Mouse (Mus musculus) Patski (cell line): ENCODE measurements around the gene Hectd1. TPM values are rescaled to one million over a fixed set of nuclear protein-coding genes. Genes with fewer than 3 reads are reported as not detected.

ENCODE experiments used
- ATAC-seq: fragments of 100-300 bp; one replicate; pipeline ENCODE4 v1.8.0; 2021
- CTCF ChIA-PET: fragments of 350-600 bp; sonication (Branson Sonifier 250); formaldehyde crosslinking; loops from one replicate; lab custom pipeline; 2022; ENCODE audit warnings: inconsistent platforms; lab: Charles Lee
- POLR2A ChIA-PET: fragments of 350-600 bp; sonication (Branson Sonifier 250); formaldehyde crosslinking; loops from one replicate; lab custom pipeline; 2022; ENCODE audit warnings: antibody characterized with exemption, inconsistent platforms; lab: Charles Lee
- DNase-seq: peaks from one replicate; pipeline ENCODE4 v3.0.0-alpha.2; 2011; ENCODE audit warnings: low read depth, low spot score
- H3K27me3 ChIP-seq: fragments of 371-371 bp; one replicate; pipeline ENCODE4 v1.5.1; 2021
- CTCF ChIP-seq: fragments of 100-300 bp; IDR thresholded peaks from one replicate; pipeline ENCODE4 v1.5.1; 2021
- in situ Hi-C: fragments of 300-500 bp; cut with MboI; formaldehyde crosslinking; loops from 3 replicates; pipeline ENCODE4 v1.11.1; 2018; ENCODE audit warnings: low pct_unique_long_range_greater_than_20kb, mixed read lengths
- polyA plus RNA-seq: library from polyadenylated mRNA; unstranded; gene quantifications from one replicate; pipeline ENCODE4 v1.2.3, GENCODE M21; 2021

Gene Hectd1
- polyA plus RNA-seq, 1 experiment from 2014 or later: 57.6 TPM

DNA sequence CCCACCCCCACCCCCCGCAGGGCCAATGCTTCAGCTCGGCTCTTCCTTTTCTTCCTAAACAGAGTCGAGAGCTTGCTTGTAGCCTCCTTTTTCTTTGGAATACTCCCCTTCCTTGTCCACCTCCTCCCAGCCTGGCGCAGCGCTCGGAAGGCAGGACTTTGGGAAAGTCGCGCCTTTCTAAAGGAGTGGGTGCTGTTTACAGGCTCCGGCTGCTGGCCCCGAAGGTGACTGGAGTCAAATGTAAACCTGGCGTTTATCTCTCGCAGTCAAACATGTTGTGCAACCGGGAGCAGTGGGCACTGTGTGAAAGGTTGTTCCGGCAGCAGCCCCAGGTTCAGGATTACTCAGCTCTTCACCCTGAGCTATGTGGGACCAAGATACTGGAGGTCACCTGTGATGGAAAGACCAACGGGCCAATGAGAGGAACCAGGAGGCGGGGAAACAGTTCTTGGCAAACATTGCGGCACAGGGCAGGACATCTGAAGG lies 15.5 kb upstream of the Hectd1 start:
- POLR2A ChIA-PET: interaction anchor here (0.6 to 1.4 kb wide), 5 partner anchors 9 to 38 kb away, joined by 3 to 5 read pairs (median 3); partner anchors contain the start of gene Hectd1
- ATAC-seq (peak; percentile 98), DNase-seq (peak; percentile 86)
- in situ Hi-C loops: no loop called here
- TF ChIP-seq CTCF: no peak
- H3K27me3 ChIP-seq: no peaks in the 10 kb centered on the region
- CTCF ChIA-PET: no interaction called here

- in situ Hi-C loops: no loop called here
- POLR2A ChIA-PET: interaction anchor here (1.2 to 1.4 kb wide), 3 partner anchors 8 to 39 kb away, joined by 3 to 5 read pairs (median 3); partner anchors contain the start of gene Hectd1
- no peaks in the 10 kb centered on the region for H3K27me3 ChIP-seq
- DNase-seq (no peak), ATAC-seq (no peak)
- CTCF ChIA-PET: interaction anchor here (1.0 to 2.0 kb wide), 2 partner anchors 12 to 15 kb away, joined by 4 read pairs; partner anchors contain the start of gene Hectd1
- no peak for TF ChIP-seq CTCF
Observed at GRCm38 (mm10) chr12:51843576-51844520, 14.5 kb upstream of the Hectd1 start.

GRCm38 (mm10) chr12:51842081-51842864 lies 12.9 kb upstream of the Hectd1 start:
- ChIA-PET POLR2A (no interaction called here), CTCF (interaction anchor here (2.0 kb wide), 1 partner anchor 11 kb away, joined by 4 read pairs; no protein-coding TSS in a partner anchor)
- no peak for ATAC-seq
- no peaks in the 10 kb centered on the region for H3K27me3 ChIP-seq
- in situ Hi-C loops: no loop called here
- no peak for TF ChIP-seq CTCF
- no peak for DNase-seq

DNA sequence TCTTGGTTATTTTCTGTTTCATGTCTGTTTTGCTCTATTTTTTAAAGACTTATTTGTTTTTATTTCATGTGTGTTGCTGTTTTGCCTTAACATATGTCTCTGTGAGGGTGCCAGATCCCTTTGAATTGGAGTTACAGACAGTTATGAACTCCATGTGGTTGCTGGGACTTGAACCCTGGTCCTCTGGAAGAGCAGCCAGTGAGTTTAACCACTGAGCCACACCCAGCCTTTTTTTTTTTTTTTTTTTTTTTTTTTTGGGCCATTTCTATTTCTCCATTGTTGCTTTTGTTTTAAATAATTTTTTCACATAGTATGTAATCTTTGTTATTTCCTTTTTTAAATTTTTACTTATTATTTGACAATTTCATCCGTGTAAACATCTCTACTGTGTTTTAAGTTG lies 10.5 kb upstream of the Hectd1 start:
- ChIA-PET CTCF (no interaction called here), POLR2A (no interaction called here)
- no peak for TF ChIP-seq CTCF
- DNase-seq (no peak), ATAC-seq (no peak)
- in situ Hi-C loops: no loop called here
- no peaks in the 10 kb centered on the region for H3K27me3 ChIP-seq

DNA sequence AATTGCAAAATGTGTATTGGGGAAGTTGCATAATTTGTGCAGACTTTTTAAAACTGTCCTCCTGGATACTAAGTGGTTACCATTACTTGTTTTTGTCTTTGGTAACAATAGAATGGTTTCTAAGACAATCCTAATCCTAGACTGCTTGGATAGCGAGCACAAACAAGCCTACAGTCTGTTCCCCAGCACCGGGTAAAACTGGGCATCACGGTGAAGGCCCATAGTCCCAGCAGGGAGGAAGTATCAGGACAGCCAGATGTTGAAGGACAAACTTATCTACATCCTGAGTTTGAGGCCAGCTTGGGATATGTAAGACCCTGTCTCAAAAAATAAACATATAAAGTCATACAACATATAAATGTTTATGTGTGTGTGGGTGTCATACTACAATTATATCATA lies 5.9 kb upstream of the Hectd1 start:
- DNase-seq: no peak
- ChIA-PET POLR2A (interaction anchor here (1.2 kb wide), 1 partner anchor 9 kb away, joined by 3 read pairs; no protein-coding TSS in a partner anchor), CTCF (no interaction called here)
- no peak for ATAC-seq
- in situ Hi-C loops: no loop called here
- H3K27me3 ChIP-seq: no peaks in the 10 kb centered on the region
- no peak for TF ChIP-seq CTCF

DNA sequence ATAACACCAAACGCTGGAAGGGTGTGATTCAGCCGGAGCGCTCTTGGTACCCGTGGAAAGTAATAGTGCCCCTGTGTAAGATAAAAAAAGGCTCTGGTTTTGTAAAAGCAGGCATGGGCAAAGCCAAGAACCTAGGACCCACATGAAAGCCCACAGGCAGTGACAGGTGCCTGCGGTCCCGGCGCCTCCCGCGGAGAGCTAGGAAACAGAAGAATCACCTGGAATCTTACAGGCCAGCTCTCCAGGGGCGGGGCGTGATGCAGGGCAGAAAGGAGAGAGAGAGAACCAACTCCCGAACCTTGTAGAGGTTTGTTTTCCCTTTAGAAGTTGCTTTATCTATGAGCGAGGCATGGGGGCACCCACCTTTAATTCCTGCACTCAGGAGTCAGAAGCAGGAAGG lies 2.6 kb upstream of the Hectd1 start:
- DNase-seq (no peak), ATAC-seq (no peak)
- ChIA-PET POLR2A (no interaction called here), CTCF (interaction anchor here (1.1 kb wide), 1 partner anchor 11 kb away, joined by 4 read pairs; no protein-coding TSS in a partner anchor)
- no peaks in the 10 kb centered on the region for H3K27me3 ChIP-seq
- no peak for TF ChIP-seq CTCF
- in situ Hi-C loops: no loop called here

DNA sequence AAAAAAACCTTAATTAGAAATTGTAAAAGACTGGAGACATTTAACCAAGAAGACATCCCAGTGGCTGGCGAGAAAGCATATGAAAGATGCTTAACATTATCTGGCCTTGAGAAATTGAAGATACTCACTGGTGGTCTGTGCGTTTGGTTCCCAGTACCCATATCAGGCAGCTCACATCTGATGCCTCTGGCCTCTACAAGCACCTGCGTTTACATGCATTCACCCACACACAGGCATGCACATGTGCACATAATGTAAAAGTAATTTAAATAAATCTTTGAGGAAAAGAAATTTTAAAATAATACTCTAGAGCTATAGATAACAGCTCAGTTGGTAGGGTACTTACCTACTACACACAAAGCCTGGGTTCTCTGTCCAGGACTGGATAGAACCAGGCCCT lies 2.0 kb upstream of the Hectd1 start:
- TF ChIP-seq CTCF: no peak
- ChIA-PET CTCF (interaction anchor here (1.1 kb wide), 1 partner anchor 12 kb away, joined by 4 read pairs; no protein-coding TSS in a partner anchor), POLR2A (no interaction called here)
- H3K27me3 ChIP-seq: no peaks in the 10 kb centered on the region
- in situ Hi-C loops: no loop called here
- no peak for DNase-seq
- no peak for ATAC-seq

DNA sequence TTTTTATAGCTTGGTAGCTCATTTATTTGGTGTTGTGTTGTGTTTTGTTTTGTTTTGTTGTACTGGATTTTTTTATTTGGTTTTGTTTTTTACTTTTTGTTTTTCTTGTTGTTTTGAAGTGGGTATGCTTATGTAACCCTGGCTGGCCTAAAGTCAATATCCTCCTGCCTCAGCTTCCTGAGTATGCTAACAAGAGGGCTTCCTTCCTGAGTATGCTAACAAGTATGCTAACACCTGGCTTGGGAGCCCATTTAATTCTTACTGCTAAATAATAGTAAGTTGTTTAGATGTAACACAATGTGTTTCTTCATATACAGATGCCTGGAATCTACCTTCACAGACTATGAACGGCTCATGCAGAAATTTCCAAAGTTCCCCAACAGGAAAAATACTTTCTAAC lies 1.3 kb upstream of the Hectd1 start:
- ATAC-seq (no peak), DNase-seq (no peak)
- in situ Hi-C loops: no loop called here
- ChIA-PET POLR2A (no interaction called here), CTCF (interaction anchor here (1.1 kb wide), 1 partner anchor 13 kb away, joined by 4 read pairs; no protein-coding TSS in a partner anchor)
- no peak for TF ChIP-seq CTCF
- H3K27me3 ChIP-seq: no peaks in the 10 kb centered on the region

- no peak for TF ChIP-seq CTCF
- ChIA-PET CTCF (no interaction called here), POLR2A (no interaction called here)
- no peak for DNase-seq
- no peaks in the 10 kb centered on the region for H3K27me3 ChIP-seq
- in situ Hi-C loops: no loop called here
- ATAC-seq: peak; percentile 4
Observed at GRCm38 (mm10) chr12:51830077-51830402, 704 bp upstream of the Hectd1 start.

DNA sequence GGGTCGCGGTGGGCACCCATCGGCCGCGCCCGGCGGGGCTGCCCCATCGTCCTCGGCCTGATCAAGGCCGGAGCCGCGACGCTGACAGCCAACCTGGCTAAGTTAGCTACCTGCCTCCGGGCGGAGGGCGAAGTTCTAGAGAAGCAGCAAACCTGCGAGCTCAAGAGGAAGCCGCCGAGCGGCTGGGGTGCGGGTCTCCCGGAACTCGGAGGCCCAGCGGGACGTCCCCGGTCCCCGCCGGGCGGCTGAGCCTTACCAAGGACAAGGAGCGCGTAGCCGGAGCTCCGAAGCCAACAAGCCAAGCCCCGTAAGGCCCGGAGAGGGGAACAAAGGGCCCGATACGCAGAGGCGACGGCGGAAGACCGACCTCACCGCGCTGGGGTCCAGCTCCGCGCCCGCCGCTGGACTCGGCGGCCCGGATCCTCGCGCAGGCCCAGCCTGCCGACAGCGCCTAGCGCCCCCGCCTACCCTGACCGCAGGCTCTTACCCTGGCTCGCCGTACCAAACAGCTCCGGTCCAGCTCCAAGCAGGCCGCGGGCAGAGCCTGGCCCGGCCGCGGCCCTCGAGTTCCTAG lies 533 bp downstream of the Hectd1 start:
- TF ChIP-seq CTCF: no peak
- DNase-seq (no peak), ATAC-seq (peak; percentile 60)
- ChIA-PET POLR2A (interaction anchor here (0.7 to 1.2 kb wide), 2 partner anchors 15 to 36 kb away, joined by 3 read pairs; no protein-coding TSS in a partner anchor), CTCF (interaction anchor here (1.4 to 1.5 kb wide), 2 partner anchors 15 to 53 kb away, joined by 3 to 4 read pairs; no protein-coding TSS in a partner anchor)
- H3K27me3 ChIP-seq: no peaks in the 10 kb centered on the region
- in situ Hi-C loops: no loop called here
